Mouse (Mus musculus) intestine, embryonic 14.5 days (tissue): Measurements from ENCODE around the gene Phf12. TPM values are rescaled to one million over a fixed set of nuclear protein-coding genes. Genes with fewer than 3 reads are reported as not detected.

Experiments used
- ATAC-seq: fragments of 200-750 bp; cut with Nextera tagmentation; replicated peaks from 2 replicates; pipeline ENCODE4 v1.8.0; 2017; ENCODE audit warnings: low read depth, moderate number of reproducible peaks, moderate TSS enrichment, moderate library complexity; ENCODE audit not compliant: low FRiP score, low TSS enrichment
- DNase-seq: peaks from one replicate; pipeline ENCODE4 v3.0.0-alpha.2; 2018; ENCODE audit warnings: low spot score
- H3K27ac ChIP-seq: fragments of 300-500 bp; sonication (generic); 2 replicates; pipeline ENCODE4 v1.5.1; 2014; ENCODE audit warnings: low read depth, mild to moderate bottlenecking, control low read depth
- H3K27me3 ChIP-seq: fragments of 300-500 bp; sonication (generic); replicated peaks from 2 replicates; pipeline ENCODE4 v1.6.1; 2014; ENCODE audit warnings: low read length, control low read depth; ENCODE audit not compliant: control insufficient read depth, insufficient read depth
- H3K36me3 ChIP-seq: fragments of 300-500 bp; sonication (generic); 2 replicates; pipeline ENCODE4 v1.6.1; 2014; ENCODE audit warnings: low read length, control low read depth; ENCODE audit not compliant: control insufficient read depth, insufficient read depth
- H3K4me1 ChIP-seq: fragments of 300-500 bp; sonication (generic); replicated peaks from 2 replicates; pipeline ENCODE4 v1.6.1; 2014; ENCODE audit warnings: low read length, control low read depth, mixed read lengths; ENCODE audit not compliant: control insufficient read depth, insufficient read depth
- H3K4me2 ChIP-seq: fragments of 300-500 bp; sonication (generic); 2 replicates; pipeline ENCODE4 v1.6.1; 2014; ENCODE audit warnings: low read length
- H3K4me3 ChIP-seq: fragments of 300-500 bp; sonication (generic); 2 replicates; pipeline ENCODE4 v1.5.1; 2014; ENCODE audit warnings: low read depth, low read length, control low read depth, mixed read lengths
- H3K9ac ChIP-seq: fragments of 300-500 bp; sonication (generic); 2 replicates; pipeline ENCODE4 v1.6.1; 2014; ENCODE audit warnings: mild to moderate bottlenecking, low read length
- H3K9me3 ChIP-seq: fragments of 300-500 bp; sonication (generic); 2 replicates; pipeline ENCODE4 v1.6.1; 2016; ENCODE audit warnings: low read length, control low read depth; ENCODE audit not compliant: control insufficient read depth
- WGBS: fragments of 180-500 bp; shearing (Covaris S2); extraction: QIAGEN DNeasy Blood & Tissue Kit; methylation state at CpG from one replicate; pipeline ENCODE4 v1.1.7; 2014; 5-methylcytosine and 5-hydroxymethylcytosine counted together
- polyA plus RNA-seq: library from polyadenylated mRNA; unstranded; fragments of >200 nt; fragmentation: Nextera tagmentation; extraction: Ambion mirVana; gene quantifications from 2 replicates; pipeline ENCODE4 v1.2.1, GENCODE M21; 2014

Phf12 gene
- polyA plus RNA-seq, 1 experiment from 2014 or later = 16.5 TPM

DNA sequence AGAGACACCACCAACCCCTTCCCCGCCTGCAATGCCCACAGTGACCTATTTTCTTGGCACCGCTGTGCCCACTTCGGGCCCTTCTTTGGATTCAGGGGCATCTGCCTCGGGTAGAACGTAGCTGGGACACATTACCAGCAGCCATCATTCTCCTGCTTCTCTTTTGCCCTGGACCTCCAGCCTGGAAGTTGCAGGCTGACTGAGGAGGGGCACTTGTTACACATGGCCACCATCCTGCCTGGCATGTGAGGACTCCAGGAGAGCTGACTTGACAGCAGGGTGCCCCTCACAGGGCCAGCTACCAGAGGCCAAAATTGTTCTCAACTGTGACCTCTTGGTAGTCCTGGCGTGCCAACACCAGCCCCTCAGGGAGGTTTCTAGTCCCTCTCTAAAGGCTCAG lies 4.4 kb upstream of the Phf12 start:
- DNase-seq = no peak
- 81% methylated on average over 6 of the region's 6 CpGs for WGBS
- no peak for ATAC-seq

DNA sequence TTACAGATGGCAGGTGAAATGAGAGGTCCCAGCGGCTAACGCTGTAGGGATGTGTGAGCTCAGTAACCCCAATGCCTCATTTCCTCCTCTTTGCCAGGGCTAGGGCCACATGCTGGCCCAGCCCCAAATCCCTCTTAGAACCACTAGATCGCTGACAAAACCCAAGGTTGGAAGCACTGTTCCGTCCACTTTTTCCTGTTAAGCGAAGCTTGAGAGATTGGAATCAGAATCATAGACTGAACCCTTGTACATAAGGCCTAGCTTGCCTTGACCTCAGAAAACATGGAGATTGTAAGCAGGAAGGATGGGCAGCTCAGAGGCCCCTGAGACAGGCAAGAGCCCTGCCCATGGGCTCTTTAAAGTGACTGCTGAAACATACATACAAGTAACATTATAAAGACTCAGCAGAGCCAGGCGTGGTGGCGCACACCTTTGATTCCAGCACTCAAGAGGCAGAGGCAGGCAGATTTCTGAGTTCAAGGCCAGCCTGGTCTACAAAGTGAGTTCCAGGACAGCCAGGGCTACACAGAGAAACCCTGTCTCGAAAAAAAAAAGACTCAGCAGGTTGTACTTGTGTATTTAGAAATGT lies 3.2 kb upstream of the Phf12 start:
- H3K9ac ChIP-seq = no peak overlapping the region
- H3K4me2 ChIP-seq = no peak overlapping the region
- DNase-seq = no peak
- no peak overlapping the region for H3K27ac ChIP-seq
- no peaks in the 10 kb centered on the region for H3K36me3 ChIP-seq
- H3K9me3 ChIP-seq = no peaks in the 10 kb centered on the region
- 84% methylated on average over 8 of the region's 8 CpGs for WGBS
- peaks cover 4% of the 10 kb centered on the region; the same call in 1 of the 2 replicates for H3K4me1 ChIP-seq
- ATAC-seq = no peak
- peaks cover 20% of the 10 kb centered on the region for H3K27me3 ChIP-seq
- H3K4me3 ChIP-seq = no peak overlapping the region

More for the DNA sequence above, 4.4 kb upstream of the Phf12 start:
- Histone ChIP-seq H3K4me3 (no peak overlapping the region), H3K9ac (no peak overlapping the region), H3K4me1 (peaks cover 4% of the 10 kb centered on the region; the same call in 1 of the 2 replicates), H3K9me3 (no peaks in the 10 kb centered on the region), H3K27ac (no peak overlapping the region), H3K36me3 (no peaks in the 10 kb centered on the region), H3K4me2 (no peak overlapping the region), H3K27me3 (peaks cover 20% of the 10 kb centered on the region)

GRCm38 (mm10) chr11:77980281-77981204 lies 2.0 kb upstream of the Phf12 start:
- peaks cover 4% of the 10 kb centered on the region; the same call in 1 of the 2 replicates for H3K36me3 ChIP-seq
- H3K9me3 ChIP-seq = no peaks in the 10 kb centered on the region
- no peak overlapping the region for H3K4me2 ChIP-seq
- no peak overlapping the region for H3K4me3 ChIP-seq
- no peak overlapping the region for H3K27ac ChIP-seq
- no peak overlapping the region for H3K9ac ChIP-seq
- H3K4me1 ChIP-seq = peaks cover 9% of the 10 kb centered on the region
- 33% methylated on average over 11 of the region's 11 CpGs for WGBS
- DNase-seq (peak; percentile 74), ATAC-seq (no peak)
- H3K27me3 ChIP-seq = peaks cover 10% of the 10 kb centered on the region; the same call in 1 of the 2 replicates

- Histone ChIP-seq H3K9me3 (no peaks in the 10 kb centered on the region), H3K4me3 (peak overlapping the region; percentile 84), H3K4me1 (peaks cover 14% of the 10 kb centered on the region), H3K36me3 (peaks cover 17% of the 10 kb centered on the region), H3K27ac (peak overlapping the region; percentile 95), H3K4me2 (peak overlapping the region; percentile 67), H3K27me3 (0 out of 2 replicates have a peak, but pooled peaks cover 6% of the 10 kb centered on the region), H3K9ac (peak overlapping the region; percentile 53)
- DNase-seq (no peak), ATAC-seq (peak; percentile 78)
- WGBS = under 1% methylated on average over 29 of the region's 29 CpGs
Measured at GRCm38 (mm10) chr11:77981609-77982440, 729 bp upstream of the Phf12 start.

GRCm38 (mm10) chr11:77983191-77983936 lies 810 bp downstream of the Phf12 start:
- ATAC-seq = no peak
- Histone ChIP-seq H3K4me1 (peaks cover 14% of the 10 kb centered on the region), H3K9me3 (no peaks in the 10 kb centered on the region), H3K36me3 (peaks cover 29% of the 10 kb centered on the region), H3K27me3 (no peaks in the 10 kb centered on the region), H3K4me3 (peak overlapping the region; percentile 84), H3K27ac (peak overlapping the region; percentile 89), H3K9ac (peak overlapping the region; percentile 89), H3K4me2 (peak overlapping the region; percentile 90)
- peak; percentile 81 for DNase-seq
- WGBS = under 1% methylated on average over 28 of the region's 32 CpGs

DNA sequence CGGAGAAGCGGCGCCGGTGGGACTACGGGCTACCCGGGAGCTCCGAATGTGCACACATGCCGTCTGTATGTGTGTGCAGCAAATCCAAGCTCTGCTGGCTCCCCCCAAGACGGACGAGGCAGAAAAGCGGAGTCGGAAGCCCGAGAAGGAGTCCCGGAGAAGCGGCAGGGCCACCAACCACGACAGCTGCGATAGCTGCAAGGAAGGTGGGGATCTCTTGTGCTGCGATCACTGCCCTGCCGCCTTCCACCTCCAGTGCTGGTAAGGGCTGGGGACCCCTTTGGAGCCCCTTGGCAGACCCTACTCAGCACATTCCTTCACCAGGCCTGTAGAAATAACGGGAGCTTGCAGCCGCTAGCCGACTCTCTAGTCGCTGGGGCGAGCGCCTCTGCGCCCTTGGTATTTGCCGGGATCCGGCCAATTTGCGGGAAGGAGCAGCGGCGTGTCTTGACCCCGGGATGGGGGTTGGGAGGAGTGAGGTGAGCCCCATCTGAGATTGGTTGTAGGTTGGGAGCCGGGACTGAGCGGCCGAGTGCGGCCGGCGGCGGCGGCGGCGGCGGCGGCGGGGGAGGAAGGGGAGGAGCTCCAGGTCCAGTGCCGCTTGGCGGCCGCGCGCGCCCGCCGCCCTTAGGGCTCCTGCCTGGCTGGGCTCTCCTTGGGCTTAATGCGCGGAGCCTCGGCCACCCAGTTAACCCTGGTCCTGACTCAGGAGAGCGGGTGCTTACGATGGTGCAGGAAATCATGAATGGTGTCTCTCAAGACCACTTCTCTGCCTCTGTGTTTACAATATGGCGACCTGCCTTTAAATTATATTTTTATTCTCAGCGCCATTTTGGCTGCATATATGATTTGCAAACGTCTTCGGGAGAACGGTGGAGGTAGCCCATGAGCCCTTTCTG lies 1.6 kb downstream of the Phf12 start:
- under 1% methylated on average over 61 of the region's 63 CpGs for WGBS

DNA sequence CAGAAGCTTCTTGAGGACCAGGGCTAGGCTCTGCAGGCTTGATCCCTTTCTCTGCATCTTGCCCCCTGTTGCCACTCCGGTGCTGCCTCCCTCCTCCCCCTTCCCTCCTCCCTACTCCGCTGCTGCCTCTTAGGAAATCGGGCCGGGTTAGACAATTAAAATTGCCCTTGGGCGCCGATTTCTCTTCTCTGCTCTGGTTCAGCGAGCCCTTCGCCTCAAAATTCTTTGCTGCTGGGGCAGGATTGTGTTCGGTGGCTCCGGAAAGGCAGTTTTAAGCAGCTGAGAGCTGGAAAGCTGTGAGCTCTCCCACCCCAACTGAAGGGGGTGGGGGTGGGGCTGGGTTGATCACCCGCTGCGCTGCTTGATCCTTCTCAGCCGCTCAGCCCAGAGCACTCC lies 2.3 kb downstream of the Phf12 start:
- H3K9ac ChIP-seq = peak overlapping the region; percentile 89
- no peaks in the 10 kb centered on the region for H3K27me3 ChIP-seq
- H3K9me3 ChIP-seq = no peaks in the 10 kb centered on the region
- H3K36me3 ChIP-seq = peaks cover 41% of the 10 kb centered on the region
- 0% methylated on average over 13 of the region's 13 CpGs for WGBS
- H3K4me2 ChIP-seq = peak overlapping the region; percentile 90
- H3K4me1 ChIP-seq = peaks cover 14% of the 10 kb centered on the region
- DNase-seq = no peak
- ATAC-seq = no peak
- peak overlapping the region; percentile 89 for H3K27ac ChIP-seq
- H3K4me3 ChIP-seq = peak overlapping the region; percentile 84

More for the DNA sequence above, 1.6 kb downstream of the Phf12 start:
- H3K4me2 ChIP-seq = peak overlapping the region; percentile 90
- H3K9ac ChIP-seq = peak overlapping the region; percentile 89
- H3K9me3 ChIP-seq = no peaks in the 10 kb centered on the region
- H3K4me3 ChIP-seq = peak overlapping the region; percentile 84
- 0 out of 2 replicates have a peak, but pooled peaks have one; percentile 4 for ATAC-seq
- H3K4me1 ChIP-seq = peaks cover 14% of the 10 kb centered on the region
- peaks cover 36% of the 10 kb centered on the region for H3K36me3 ChIP-seq
- no peaks in the 10 kb centered on the region for H3K27me3 ChIP-seq
- peak; percentile 92 for DNase-seq
- peak overlapping the region; percentile 89 for H3K27ac ChIP-seq
